Mouse (Mus musculus): ENCODE measurements around the gene Lhfp.
A peak's percentile ranks its signal among the peaks of the same experiment; 100 is the strongest.

The Lhfp gene

DNA sequence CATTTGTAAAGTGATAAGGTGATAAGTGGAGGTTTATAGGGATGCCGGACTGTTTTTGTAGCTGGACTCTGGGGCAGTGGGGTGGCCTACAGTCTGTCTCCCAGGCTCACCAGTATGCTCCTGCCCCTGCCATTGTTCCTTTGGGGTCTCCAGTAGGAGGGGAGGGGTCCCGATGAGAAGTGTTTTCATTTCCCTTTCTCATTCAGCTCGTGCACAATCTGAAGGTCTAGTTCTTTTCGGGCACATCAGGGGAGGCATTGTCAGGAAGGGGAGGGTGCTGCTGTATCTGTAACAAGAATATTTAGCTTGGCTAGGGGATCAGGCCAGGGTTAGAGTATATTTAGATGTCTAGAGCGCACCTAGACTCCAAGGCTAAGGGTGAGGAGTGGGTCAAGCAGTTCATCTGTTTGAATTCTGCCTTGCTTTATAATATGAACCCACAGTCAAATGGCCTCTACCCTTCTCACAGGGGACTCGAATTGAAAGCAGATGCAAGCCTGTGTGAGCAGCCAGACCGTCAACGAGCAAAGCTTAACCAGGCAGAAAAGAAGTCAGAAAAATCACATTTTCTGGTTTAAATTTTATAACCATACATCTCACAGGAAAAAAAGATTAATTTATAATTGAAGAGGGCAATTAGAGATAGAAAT lies 46.0 kb downstream of the Lhfp start:
- no peak for DNase-seq (ENCODE audit: low read depth, low spot score)

DNA sequence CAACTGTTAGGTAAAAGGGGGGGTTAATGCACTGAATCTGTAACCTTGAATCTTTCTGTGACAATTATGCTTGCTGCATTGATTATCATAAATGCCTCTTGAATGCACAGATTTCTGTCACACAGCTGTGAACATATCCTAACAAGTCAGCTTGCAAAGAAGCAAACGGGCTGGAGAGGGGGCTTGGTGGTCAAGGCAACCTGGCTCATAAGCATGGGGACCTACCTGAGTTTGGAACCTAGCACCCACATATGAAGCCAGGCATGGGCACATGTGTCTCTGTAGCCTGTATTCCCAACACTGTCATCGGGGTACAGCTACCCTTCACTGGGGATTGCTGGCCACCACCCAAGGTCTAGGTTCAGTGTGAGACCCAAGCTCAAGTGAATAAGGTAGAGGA lies 48.6 kb downstream of the Lhfp start:
- DNase-seq (ENCODE audit: low read depth, low spot score) = no peak

DNA sequence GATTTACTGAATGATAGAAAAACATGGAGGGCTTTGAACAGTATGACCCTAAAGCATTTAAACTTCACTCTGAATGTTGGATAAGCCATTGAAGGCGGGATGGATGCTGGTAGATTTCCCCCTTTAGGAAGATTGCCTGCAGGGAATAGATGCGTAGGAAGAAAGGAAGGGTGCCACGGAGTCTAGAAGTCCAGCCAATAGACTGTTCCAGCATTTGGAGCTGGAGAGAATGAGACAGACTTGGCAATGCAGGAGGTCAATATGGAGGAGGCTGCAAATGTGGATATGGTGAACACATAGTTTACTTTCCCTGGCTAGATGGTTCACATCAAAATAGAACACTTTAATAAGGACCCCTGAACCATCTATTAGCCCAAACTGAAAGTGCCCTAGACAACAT lies 58.9 kb downstream of the Lhfp start:
- DNase-seq (ENCODE audit: low read depth, low spot score) = no peak

GRCm38 (mm10) chr3:53100803-53101202 lies 59.5 kb downstream of the Lhfp start:
- no peak for DNase-seq (ENCODE audit: low read depth, low spot score)

DNA sequence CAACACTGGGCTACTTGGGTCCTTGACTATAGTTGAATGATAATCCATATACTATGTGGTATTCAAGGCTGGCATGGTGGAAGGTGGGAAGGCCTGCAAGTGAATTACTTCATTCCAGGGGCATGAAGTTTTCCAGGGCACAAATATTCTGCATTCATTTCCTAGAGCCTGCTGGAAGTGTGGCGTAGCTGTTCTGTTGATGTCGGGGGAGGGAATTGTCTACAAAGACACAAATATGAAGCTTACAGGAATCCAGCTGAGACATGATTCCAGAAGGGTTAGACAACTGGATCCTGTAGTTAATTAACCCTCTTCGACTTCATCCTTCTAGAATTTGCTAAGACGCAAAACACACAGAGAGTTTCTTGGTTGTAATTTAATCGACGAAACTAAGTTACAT lies 60.4 kb downstream of the Lhfp start:
- DNase-seq (ENCODE audit: low read depth, low spot score) = no peak

- peak; percentile 27 for DNase-seq (ENCODE audit: low read depth, low spot score)
Measured at GRCm38 (mm10) chr3:53102131-53102756, 60.9 kb downstream of the Lhfp start.

DNA sequence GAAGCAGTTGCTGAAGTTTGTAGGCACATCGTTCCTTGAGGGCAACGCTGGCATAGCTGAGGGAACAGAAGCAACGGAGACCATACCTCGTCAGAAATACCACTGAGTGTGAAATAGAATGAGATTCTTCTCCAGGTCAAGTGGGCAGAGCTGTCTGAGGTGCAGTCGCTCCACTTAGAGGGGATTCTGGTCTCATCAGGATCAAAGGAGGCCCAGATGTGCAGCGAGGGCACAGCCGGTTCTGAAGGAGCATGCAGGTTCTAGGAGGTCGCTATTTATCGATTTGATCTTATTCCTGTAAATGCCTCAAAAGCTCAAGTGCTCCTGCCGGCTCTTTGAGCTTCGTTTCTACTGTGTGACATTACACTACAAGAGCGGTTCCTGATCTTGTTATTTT lies 61.4 kb downstream of the Lhfp start:
- DNase-seq (ENCODE audit: low read depth, low spot score) = no peak

DNA sequence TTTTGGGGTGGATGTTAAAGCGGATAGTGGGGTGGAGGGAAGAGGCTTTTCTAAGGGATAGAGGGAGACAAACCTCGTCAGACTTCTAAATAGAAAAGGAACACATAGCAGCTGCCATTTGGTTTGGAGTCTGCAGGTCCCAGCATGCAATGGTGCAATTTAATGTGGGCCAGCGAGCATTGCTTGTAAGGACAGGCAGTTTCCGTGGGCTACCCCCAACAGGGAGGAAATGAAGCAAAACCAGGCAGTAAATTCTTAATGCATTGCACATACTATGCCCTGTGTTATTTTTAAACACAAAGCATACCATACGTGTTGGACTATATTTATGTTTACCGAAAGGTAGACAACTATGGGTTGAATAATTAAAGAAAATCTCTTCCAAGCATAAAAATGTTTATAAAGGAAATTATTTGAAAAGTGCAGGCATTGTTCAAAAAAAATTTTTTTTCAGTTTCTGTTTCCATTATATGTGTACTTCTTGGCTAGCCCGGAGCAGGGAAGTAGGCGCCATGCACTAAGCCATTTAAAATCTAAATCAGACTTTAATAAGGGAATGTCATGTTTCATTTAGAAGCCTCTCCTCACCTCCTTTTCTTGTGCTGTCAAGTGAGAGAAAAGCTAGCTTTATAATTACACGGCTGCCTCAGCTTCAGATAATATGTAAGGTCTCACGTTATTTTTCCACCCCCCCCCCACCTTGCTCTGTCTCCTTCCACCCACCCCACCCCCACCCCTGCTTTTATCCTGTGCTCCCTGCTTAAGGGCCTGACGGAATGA lies 67.5 kb downstream of the Lhfp start:
- peak; percentile 40 for DNase-seq (ENCODE audit: low read depth, low spot score)

DNA sequence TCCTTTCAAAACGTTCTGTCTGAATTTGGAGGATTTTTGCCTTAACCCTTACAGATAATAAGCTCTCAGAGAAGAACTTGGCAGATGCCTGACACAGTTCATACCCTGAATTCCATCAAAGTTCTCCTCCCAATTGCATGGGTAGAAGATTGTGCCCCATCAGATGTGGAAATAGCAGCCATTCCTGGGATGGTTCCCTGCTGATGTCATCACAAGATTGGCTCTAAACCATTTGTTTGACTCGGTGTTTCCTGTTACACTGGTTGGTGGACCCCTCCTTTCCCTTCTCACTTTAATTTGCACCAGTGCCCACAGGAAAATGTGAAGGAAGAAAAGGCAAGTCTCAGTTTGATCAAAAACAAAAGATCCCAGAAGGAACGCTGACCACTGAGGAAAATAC lies 68.6 kb downstream of the Lhfp start:
- peak; percentile 87 for DNase-seq (ENCODE audit: low read depth, low spot score)

- peak; percentile 83 for DNase-seq (ENCODE audit: low read depth, low spot score)
Measured at GRCm38 (mm10) chr3:53112048-53112447, 70.7 kb downstream of the Lhfp start.

DNA sequence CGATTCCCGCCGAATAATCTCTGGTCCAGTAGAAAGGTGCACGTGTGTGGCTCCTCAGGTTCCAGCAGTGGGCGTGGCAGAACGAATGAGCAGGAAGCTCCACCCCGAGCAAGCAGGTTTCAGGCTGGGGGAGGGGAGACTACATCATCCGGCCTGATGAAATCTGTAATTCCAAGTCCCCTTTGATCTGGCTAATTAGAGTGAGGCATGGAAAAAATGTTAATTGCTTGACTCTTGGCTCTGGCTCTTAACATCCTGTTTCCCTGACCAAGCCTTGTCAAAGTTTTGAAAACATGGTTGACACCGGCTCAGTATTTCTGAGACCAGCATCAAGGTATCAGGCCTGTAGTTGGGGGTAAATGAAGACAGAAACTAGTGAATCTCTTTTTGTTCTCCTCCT lies 77.4 kb downstream of the Lhfp start:
- DNase-seq (ENCODE audit: low read depth, low spot score) = peak; percentile 79

- peak; percentile 25 for DNase-seq (ENCODE audit: low read depth, low spot score)
Measured at GRCm38 (mm10) chr3:53119978-53120377, 78.7 kb downstream of the Lhfp start.

DNA sequence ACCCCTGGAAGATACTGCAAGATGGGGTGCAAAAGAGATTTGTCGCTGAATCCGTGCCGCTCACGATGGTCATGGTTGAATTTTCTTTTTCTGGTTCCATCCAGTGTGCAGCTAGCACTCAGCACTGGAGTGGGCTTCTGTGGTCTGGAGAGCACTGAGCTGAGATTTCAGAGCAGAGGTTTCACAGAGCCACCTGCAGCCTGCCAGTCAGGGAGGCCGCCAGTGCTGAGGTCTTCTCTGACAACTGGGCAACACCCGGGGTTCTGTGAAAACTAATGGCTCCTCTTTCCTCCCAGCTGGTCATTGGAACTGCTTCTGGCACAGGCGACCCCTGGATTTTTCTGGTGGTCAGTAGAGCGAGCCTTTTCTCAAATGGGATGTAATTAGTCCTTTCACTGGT lies 84.2 kb downstream of the Lhfp start:
- DNase-seq (ENCODE audit: low read depth, low spot score) = no peak

GRCm38 (mm10) chr3:53138785-53139184 lies 97.5 kb downstream of the Lhfp start:
- no peak for DNase-seq (ENCODE audit: low read depth, low spot score)

GRCm38 (mm10) chr3:53139205-53139604 lies 97.9 kb downstream of the Lhfp start:
- no peak for DNase-seq (ENCODE audit: low read depth, low spot score)

- no peak for DNase-seq (ENCODE audit: low read depth, low spot score)
Measured at GRCm38 (mm10) chr3:53139642-53140041, 98.3 kb downstream of the Lhfp start.

GRCm38 (mm10) chr3:53142528-53142927 lies 101.2 kb downstream of the Lhfp start:
- DNase-seq (ENCODE audit: low read depth, low spot score) = no peak

DNA sequence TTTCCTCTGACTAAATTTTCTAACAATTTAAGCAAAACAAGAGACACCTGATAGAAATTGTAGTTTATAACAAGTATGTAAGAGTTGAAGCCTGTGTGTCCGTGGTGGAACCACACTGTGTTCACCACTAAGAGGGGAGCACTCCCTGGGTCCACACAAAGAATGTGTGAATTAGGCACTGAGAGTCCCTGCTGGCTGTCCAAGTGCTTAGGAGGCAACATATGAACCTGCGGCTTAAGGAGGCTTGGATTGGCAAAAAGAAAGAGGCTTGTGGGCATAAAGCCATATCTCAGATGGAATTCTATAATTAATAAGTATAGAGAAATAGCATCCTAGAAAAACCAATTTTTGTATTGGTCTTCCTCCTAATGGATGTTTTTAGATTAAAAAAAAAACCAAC lies 104.2 kb downstream of the Lhfp start:
- DNase-seq (ENCODE audit: low read depth, low spot score) = no peak

DNA sequence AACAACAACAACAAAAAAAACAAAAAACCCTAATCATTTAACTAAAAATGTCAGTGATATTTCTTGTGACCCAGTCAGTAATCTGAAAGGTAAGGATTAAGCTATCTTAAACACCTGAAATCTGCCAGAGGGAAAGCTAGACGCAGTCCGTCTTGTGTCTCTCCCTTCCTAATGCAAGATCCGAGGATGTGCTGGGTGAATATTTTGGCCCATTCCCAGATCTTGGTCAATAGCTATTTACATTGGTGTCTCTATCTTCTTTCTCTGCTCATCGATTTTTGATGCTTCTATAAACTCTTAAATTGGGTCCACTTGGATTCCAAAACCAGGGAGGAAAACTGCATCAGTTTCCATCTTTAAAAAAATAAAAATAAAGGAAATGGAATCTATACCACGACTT lies 104.6 kb downstream of the Lhfp start:
- no peak for DNase-seq (ENCODE audit: low read depth, low spot score)

DNA sequence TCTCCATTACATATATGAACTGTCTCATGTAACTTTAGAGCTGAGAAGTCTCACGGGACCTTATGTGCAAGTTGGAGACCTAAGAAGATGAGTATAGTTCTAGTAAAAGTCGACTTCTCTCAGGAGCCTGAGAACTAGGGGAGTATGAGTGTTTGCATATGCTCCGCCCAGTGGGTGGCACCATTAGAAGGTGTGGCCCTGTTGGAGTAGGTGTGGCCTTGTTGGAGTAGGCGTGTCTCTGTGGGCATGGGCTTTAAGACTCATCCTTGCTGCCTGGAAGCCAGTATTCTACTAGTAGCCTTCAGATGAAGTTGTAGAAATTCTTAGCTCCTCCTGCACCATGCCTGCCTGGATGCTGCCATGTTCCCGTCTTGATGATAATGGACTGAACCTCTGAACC lies 105.7 kb downstream of the Lhfp start:
- DNase-seq (ENCODE audit: low read depth, low spot score) = peak; percentile 81

GRCm38 (mm10) chr3:53148751-53149150 lies 107.4 kb downstream of the Lhfp start:
- DNase-seq (ENCODE audit: low read depth, low spot score) = no peak

- DNase-seq (ENCODE audit: low read depth, low spot score) = no peak
Measured at GRCm38 (mm10) chr3:53149625-53150320, 108.4 kb downstream of the Lhfp start.

Measured in R1 (cell line).